Mouse (Mus musculus): ENCODE data around the gene Bet1l.

Gene Bet1l

DNA sequence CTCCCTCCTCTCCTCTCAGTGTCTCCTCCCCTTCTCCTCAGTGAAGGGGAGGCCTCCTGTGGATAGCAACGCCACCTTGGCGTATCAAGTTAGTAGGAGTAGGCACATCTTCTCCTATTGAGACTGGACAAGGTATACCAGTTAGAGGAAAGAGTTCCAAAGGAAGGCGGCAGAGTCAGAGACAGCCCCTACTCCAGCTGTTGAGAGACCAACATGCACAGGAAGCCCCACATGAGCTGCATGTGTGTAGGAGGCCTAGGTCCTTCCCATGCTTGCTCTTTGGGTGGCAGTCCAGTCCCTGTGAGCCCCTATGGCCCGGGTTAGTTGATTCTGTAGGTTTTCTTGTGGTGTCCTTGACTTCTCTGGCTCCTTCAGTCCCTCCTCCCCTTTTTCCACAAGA lies 24.0 kb downstream of the Bet1l start:
- no peak for DNase-seq (ENCODE audit: low read depth, low spot score)

DNA sequence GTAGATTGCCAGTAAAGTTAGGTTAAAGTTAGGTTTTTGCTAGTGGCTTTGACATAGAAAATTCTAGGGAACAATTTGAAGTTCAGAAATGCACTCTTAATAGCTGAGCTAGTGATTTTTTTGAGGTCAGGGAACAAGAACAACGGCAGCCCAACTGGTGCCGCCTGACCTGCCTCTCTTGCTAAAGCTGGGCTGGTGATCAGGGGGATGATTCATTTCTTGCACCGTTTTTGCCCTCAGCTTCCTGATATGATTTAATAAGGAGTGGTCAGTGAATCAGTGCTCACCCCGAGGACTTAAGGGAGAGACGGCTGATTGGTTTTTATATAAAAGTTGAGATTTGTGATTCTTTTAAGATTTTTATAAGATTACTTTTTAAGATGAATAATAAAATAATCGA lies 25.9 kb downstream of the Bet1l start:
- DNase-seq (ENCODE audit: low read depth, low spot score) = no peak

DNA sequence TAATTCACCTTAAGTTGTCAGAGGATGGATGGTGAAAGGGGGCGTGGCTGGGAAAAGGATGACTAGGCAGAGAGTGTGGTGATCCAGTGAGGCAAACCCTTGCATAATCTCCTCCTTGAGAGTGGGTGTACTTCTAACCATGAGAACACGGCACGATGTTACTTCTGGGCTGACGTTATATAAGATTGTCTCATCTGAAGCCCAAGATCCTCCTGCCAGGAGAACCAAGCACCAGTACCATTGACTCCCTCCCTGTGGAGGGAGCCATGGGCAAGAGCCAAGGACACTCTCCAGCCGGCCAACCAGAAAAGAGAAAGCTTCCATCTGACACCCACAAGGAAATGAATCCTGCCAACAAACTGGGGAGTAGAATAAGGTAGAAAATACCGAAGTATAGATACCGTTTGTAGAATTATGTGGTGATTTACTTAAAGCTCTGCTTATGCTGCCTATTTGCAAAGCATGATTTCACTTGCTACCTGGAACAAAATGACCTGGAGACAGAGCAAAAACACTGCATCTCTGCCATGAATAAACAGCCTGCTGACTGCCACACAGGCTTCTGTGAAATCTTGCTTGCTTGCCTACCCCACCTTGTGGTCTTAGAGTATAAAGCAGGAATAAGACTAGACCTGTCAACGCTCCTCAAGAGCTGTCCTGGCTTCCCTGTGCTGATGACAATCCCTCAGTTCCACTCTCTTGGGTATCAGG lies 29.1 kb downstream of the Bet1l start:
- peak; percentile 94 for DNase-seq (ENCODE audit: low read depth, low spot score)

DNA sequence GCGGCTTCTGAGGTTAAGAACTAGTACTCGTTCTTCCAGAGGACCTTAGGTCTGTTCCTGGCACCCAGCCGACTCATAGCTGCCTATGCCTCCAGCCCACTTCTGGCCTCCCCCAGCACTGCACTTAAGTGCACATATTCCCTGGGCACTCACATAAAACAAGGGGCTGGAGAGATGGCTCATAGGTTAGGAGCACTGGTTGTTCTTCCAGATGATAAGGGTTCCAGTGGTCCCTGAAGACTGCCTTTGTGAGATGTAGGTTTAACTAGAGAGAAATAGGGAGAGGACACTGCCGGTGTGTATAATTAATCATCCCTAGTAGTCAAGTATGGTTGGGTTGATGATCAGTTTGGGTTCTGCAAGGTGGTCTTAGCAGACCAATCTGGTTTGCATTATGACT lies 34.6 kb downstream of the Bet1l start:
- no peak for DNase-seq (ENCODE audit: low read depth, low spot score)

GRCm38 (mm10) chr7:140821653-140822329 lies 35.6 kb downstream of the Bet1l start, which contains the start of gene Zfp941:
Zfp941 (minus strand) TSS chr7:140822178.
- peak; percentile 93 for DNase-seq (ENCODE audit: low read depth, low spot score)

GRCm38 (mm10) chr7:140821305-140821652 lies 36.1 kb downstream of the Bet1l start:
- no peak for DNase-seq (ENCODE audit: low read depth, low spot score)

DNA sequence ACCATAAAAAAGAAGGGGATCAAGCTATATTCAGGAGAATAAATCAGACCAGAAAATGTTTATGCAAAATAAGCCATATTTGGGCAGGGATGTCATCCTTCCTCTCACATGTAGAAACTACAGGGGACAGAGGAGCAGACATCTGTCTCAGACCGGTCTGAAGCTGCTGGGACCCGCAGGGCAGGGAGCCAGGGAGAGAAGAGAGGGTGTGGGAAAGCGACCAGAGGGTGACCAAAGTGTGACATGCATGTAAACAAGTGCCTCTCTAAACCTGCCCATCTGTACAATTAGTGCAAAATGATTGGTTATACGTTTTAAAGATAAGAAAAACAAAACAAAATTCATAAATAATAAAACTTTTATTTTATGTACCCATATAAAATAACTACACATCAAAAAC lies 37.2 kb downstream of the Bet1l start:
- DNase-seq (ENCODE audit: low read depth, low spot score) = no peak

- DNase-seq (ENCODE audit: low read depth, low spot score) = no peak
These were observed 44.5 kb downstream of the Bet1l start for GRCm38 (mm10) chr7:140812850-140813249.

- DNase-seq (ENCODE audit: low read depth, low spot score) = no peak
These were observed 45.7 kb downstream of the Bet1l start for GRCm38 (mm10) chr7:140811714-140812113.

DNA sequence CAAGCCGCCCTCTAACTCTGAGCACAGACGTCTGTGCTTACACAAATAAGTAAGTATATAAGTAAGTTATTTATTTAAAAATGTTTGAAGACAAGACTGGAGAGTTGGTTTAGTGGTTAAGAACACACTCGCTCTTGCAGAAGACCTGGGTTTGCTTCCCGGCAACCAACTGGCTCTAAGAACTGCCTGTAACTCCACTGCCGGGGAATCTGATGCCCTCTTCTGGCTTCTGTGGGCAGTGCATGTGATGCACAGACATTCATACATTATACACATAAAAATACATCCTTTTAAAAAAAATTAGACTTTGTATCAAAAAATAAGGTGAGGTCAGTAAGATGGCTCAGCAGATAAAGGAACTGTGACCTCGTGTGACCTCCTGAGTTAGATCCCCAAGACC lies 46.9 kb downstream of the Bet1l start:
- DNase-seq (ENCODE audit: low read depth, low spot score) = no peak

DNA sequence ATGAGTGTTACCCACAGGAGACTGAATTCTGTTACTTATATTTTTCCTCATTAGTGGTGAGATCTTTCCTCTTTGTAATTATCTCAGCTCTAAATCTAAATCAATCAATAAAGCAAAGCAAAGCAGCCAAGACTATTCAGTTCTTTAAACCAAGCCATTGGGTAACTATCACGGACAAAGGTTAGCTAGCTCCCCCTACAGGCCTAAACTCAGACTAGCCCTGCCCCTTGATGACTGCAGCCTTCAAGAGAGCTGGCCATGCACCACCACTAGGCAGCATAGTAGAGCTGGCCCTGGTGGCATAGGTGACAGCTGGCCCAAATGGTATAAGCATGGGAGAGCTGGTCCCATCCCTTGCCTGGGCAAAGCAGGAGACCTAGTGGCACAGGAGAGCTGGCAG lies 51.7 kb downstream of the Bet1l start:
- peak; percentile 83 for DNase-seq (ENCODE audit: low read depth, low spot score)
